8 mouse cellular contexts compared by ENCODE assay signal in genomic region chr8:120114315-120114841, GRCm38 (mm10). TPM values are rescaled to one million over a fixed set of nuclear protein-coding genes. Genes with fewer than 3 reads are reported as not detected.
A peak's percentile ranks its signal among the peaks of the same experiment; 100 is the strongest.
DNase-seq lines count a peak whose midpoint lies in the region; ATAC-seq and TF ChIP-seq lines count a peak whose summit lies in the region.

No protein-coding gene starts in this region.

- no peak for TF ChIP-seq CTCF in kidney, adult 2 months (conservative IDR thresholded peaks at IDR 0.05; ENCODE audit: insufficient read depth, insufficient read length, low read depth, low read length)

- ATAC-seq in embryonic facial prominence, embryonic 14.5 days (ENCODE audit: low read depth): peak; percentile 41; the same call in 1 of the 2 replicates
- ATAC-seq in midbrain, embryonic 14.5 days (ENCODE audit: low FRiP score, low TSS enrichment): peak; percentile 60
- no peak for ATAC-seq in granulocyte monocyte progenitor cell, adult 5-6 weeks (replicated peaks; ENCODE audit: poor library complexity, severe bottlenecking)

- peak overlapping the region; percentile 78 for H3K4me3 ChIP-seq in embryonic facial prominence, embryonic 14.5 days (ENCODE audit: low read depth, low read length)
- H3K4me3 ChIP-seq in kidney, adult 2 months (ENCODE audit: insufficient read depth, low read depth, low read length): peak overlapping the region; percentile 67
- H3K4me3 ChIP-seq in midbrain, embryonic 14.5 days (replicated peaks; ENCODE audit: low read depth, low read length): peak overlapping the region; percentile 72

- 3% methylated on average over 17 of the region's 46 CpGs for WGBS in embryonic facial prominence, embryonic 14.5 days
- WGBS in kidney, adult 2 months: 2% methylated on average over 46 of the region's 46 CpGs
- under 1% methylated on average over 37 of the region's 46 CpGs for WGBS in midbrain, embryonic 14.5 days

- H3K4me2 ChIP-seq in embryonic facial prominence, embryonic 14.5 days (ENCODE audit: low read depth, low read length): peak overlapping the region; percentile 98
- peak overlapping the region; percentile 70 for H3K4me2 ChIP-seq in midbrain, embryonic 14.5 days (ENCODE audit: low read length)

- peak; percentile 82 for DNase-seq in cerebellum, adult 11-12 months
- no peak for DNase-seq in cerebellum, adult 11 months
- peak; percentile 38 to 46 for DNase-seq in right cerebral cortex, adult 2 months (ENCODE audit: low spot score in 2 of 2)
- no peak for DNase-seq in right cerebral cortex, postnatal 4 days
- DNase-seq in embryonic facial prominence, embryonic 14.5 days (ENCODE audit: low spot score): no peak
- DNase-seq in kidney, adult 2 months: peak; percentile 34
- peak; percentile 54 for DNase-seq in midbrain, embryonic 14.5 days

- H3K27ac ChIP-seq in embryonic facial prominence, embryonic 14.5 days (replicated peaks; ENCODE audit: low read depth, low read length): no peak overlapping the region
- no peak overlapping the region for H3K27ac ChIP-seq in kidney, adult 2 months (ENCODE audit: insufficient read depth, low read depth, low read length)
- H3K27ac ChIP-seq in midbrain, embryonic 14.5 days (replicated peaks; ENCODE audit: low read depth, low read length): peak overlapping the region; percentile 80

- H3K27me3 ChIP-seq in embryonic facial prominence, embryonic 14.5 days (replicated peaks; ENCODE audit: control insufficient read depth, insufficient read depth, low read length): peaks cover 29% of the 10 kb centered on the region
- no peaks in the 10 kb centered on the region for H3K27me3 ChIP-seq in kidney, adult 2 months (replicated peaks; ENCODE audit: control insufficient read depth, insufficient read depth, low read length)
- peaks cover 7% of the 10 kb centered on the region; the same call in 1 of the 2 replicates for H3K27me3 ChIP-seq in midbrain, embryonic 14.5 days (ENCODE audit: control insufficient read depth, insufficient read depth, low read length)

- H3K9me3 ChIP-seq in embryonic facial prominence, embryonic 14.5 days (ENCODE audit: control insufficient read depth, low read length): no peaks in the 10 kb centered on the region
- H3K9me3 ChIP-seq in midbrain, embryonic 14.5 days (ENCODE audit: control insufficient read depth, low read length): no peaks in the 10 kb centered on the region

- H3K36me3 ChIP-seq in embryonic facial prominence, embryonic 14.5 days (ENCODE audit: control insufficient read depth, insufficient read depth, low read length): no peaks in the 10 kb centered on the region
- no peaks in the 10 kb centered on the region for H3K36me3 ChIP-seq in kidney, adult 2 months (ENCODE audit: control insufficient read depth, insufficient read depth, low read length)
- H3K36me3 ChIP-seq in midbrain, embryonic 14.5 days (ENCODE audit: control insufficient read depth, insufficient read depth, low read length): no peaks in the 10 kb centered on the region

- peak overlapping the region; percentile 73 for H3K9ac ChIP-seq in embryonic facial prominence, embryonic 14.5 days (ENCODE audit: low read depth, low read length)
- H3K9ac ChIP-seq in midbrain, embryonic 14.5 days (replicated peaks; ENCODE audit: low read length): peak overlapping the region; percentile 71

- H3K4me1 ChIP-seq in embryonic facial prominence, embryonic 14.5 days (ENCODE audit: control insufficient read depth, insufficient read depth, low read length): 0 out of 2 replicates have a peak, but pooled peaks cover 6% of the 10 kb centered on the region
- H3K4me1 ChIP-seq in kidney, adult 2 months (ENCODE audit: control insufficient read depth, insufficient read depth, low read length): peaks cover 6% of the 10 kb centered on the region; the same call in 1 of the 2 replicates
- H3K4me1 ChIP-seq in midbrain, embryonic 14.5 days (ENCODE audit: control insufficient read depth, insufficient read depth, low read length): peaks cover 14% of the 10 kb centered on the region

- TF ChIP-seq POLR2A in kidney, adult 2 months (IDR thresholded peaks at IDR 0.05; ENCODE audit: low read depth, low read length): no peak

RNA-seq across cellular contexts. Expression of gene 6430548M08Rik, which starts 0.4 kb away (rescaled TPM):
- 8.5 and 9.6 TPM in 2 replicates for polyA plus RNA-seq in embryonic facial prominence, embryonic 14.5 days (2014; fragmentation: Nextera tagmentation; extraction: Ambion mirVana)
- polyA plus RNA-seq in kidney, adult 2 months (2012; rRNA removed): 8.4 and 8.8 TPM in 2 replicates
- polyA plus RNA-seq in midbrain, embryonic 14.5 days (2014; fragmentation: Nextera tagmentation; extraction: Ambion mirVana): 35.5 and 38.8 TPM in 2 replicates
- total RNA-seq in granulocyte monocyte progenitor cell, adult 5-6 weeks (2014; fragmentation: Nextera tagmentation): 0.04 and 9.0 TPM in 2 replicates
- total RNA-seq in granulocyte monocyte progenitor cell, adult 5-6 weeks (2017): 3.3 and 3.6 TPM in 2 replicates

RNA-seq across cellular contexts. Expression of gene Zdhhc7, which starts 13.1 kb away (rescaled TPM):
- 29.9 and 32.6 TPM in 2 replicates for polyA plus RNA-seq in embryonic facial prominence, embryonic 14.5 days (2014; fragmentation: Nextera tagmentation; extraction: Ambion mirVana)
- polyA plus RNA-seq in kidney, adult 2 months (2012; rRNA removed): 58.7 and 68.2 TPM in 2 replicates
- 22.3 and 26.7 TPM in 2 replicates for polyA plus RNA-seq in midbrain, embryonic 14.5 days (2014; fragmentation: Nextera tagmentation; extraction: Ambion mirVana)
- 19.5 and 24.3 TPM in 2 replicates for total RNA-seq in granulocyte monocyte progenitor cell, adult 5-6 weeks (2014; fragmentation: Nextera tagmentation)
- total RNA-seq in granulocyte monocyte progenitor cell, adult 5-6 weeks (2017): 14.5 and 21.1 TPM in 2 replicates

Comparison
In these comparisons a context has a peak if more than half of its experiments do, and no peak if none do; other contexts are left out.
1. DNase-seq: peak in cerebellum, adult 11-12 months (single experiment), right cerebral cortex, adult 2 months (2 of 2), kidney, adult 2 months (single experiment) and midbrain, embryonic 14.5 days (single experiment); none in cerebellum, adult 11 months (single experiment), right cerebral cortex, postnatal 4 days (single experiment) and embryonic facial prominence, embryonic 14.5 days (single experiment).
2. Peak in every context shown above with its lines, with median percentiles within 50 percentile points of each other: H3K4me3 ChIP-seq.